Comparison of ENCODE assay signal across 8 mouse cellular contexts in the genomic region with DNA sequence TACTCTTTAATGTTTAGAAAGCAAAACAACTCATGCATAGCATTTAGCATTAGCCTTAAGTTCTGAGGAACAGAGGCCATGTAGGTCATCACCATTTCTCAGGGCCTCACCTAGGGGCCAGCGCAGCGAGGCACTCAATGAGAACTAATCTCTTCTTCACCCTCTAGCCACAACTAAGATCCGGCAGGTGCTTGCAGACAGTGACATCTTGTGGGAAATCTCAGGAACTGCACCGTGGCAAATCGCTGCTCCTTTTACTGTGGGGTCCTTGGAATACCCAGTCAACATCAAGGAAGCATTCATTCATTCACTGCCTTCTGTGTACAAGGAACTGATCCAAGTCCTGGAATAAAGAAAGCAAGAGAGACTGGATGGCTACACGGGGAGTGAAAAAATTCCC. TPM values are rescaled to one million over a fixed set of nuclear protein-coding genes. Genes with fewer than 3 reads are reported as not detected.
DNase-seq lines count a peak whose midpoint lies in the region; ATAC-seq and TF ChIP-seq lines count a peak whose summit lies in the region.

No protein-coding gene starts in this region.

- H3K9me3 ChIP-seq in heart, postnatal 0 days (replicated peaks; ENCODE audit: control insufficient read depth, low read length) = no peaks in the 10 kb centered on the region

- TF ChIP-seq CTCF in heart, postnatal 0 days (IDR thresholded peaks at IDR 0.05; ENCODE audit: low read depth) = peak; percentile 99

- H3K27ac ChIP-seq in heart, postnatal 0 days (ENCODE audit: low read depth) = no peak overlapping the region

- no peak for ATAC-seq in heart, postnatal 0 days (ENCODE audit: insufficient read depth, low read depth)
- peak; percentile 64 for ATAC-seq in megakaryocyte, adult 5-6 weeks (ENCODE audit: poor library complexity, severe bottlenecking)
- ATAC-seq in erythroid progenitor cell, adult 5-6 weeks (replicated peaks; ENCODE audit: low FRiP score, poor library complexity, severe bottlenecking) = no peak

- no peak overlapping the region for H3K4me3 ChIP-seq in heart, postnatal 0 days (ENCODE audit: low read depth, low read length)

- DNase-seq in ES-CJ7 (ENCODE audit: low read depth, low spot score) = peak; percentile 84
- peak; percentile 68 for DNase-seq in adrenal gland, adult 2 months
- DNase-seq in embryo, embryonic 11.5 days (ENCODE audit: low read depth, low spot score) = peak; percentile 59
- DNase-seq in heart, postnatal 0 days (ENCODE audit: low spot score) = peak; percentile 74
- DNase-seq in layer of hippocampus, adult 9-10 months (ENCODE audit: low spot score) = peak; percentile 77
- DNase-seq in right cerebral cortex, postnatal 10 days (ENCODE audit: low spot score in 2 of 2) = peak; percentile 81 to 85

- under 1% methylated on average over 6 of the region's 6 CpGs for WGBS in heart, postnatal 0 days

- H3K9ac ChIP-seq in heart, postnatal 0 days (replicated peaks; ENCODE audit: low read depth, low read length) = no peak overlapping the region

- H3K4me1 ChIP-seq in heart, postnatal 0 days (ENCODE audit: control insufficient read depth, insufficient read depth) = no peaks in the 10 kb centered on the region

- H3K36me3 ChIP-seq in heart, postnatal 0 days (replicated peaks; ENCODE audit: control insufficient read depth, insufficient read depth, low read length) = no peaks in the 10 kb centered on the region

- H3K4me2 ChIP-seq in heart, postnatal 0 days (ENCODE audit: low read depth, low read length) = no peak overlapping the region

- H3K27me3 ChIP-seq in heart, postnatal 0 days (ENCODE audit: control insufficient read depth, insufficient read depth, low read length) = peaks cover 59% of the 10 kb centered on the region

- TF ChIP-seq EP300 in heart, postnatal 0 days (IDR thresholded peaks at IDR 0.05; ENCODE audit: low read depth) = no peak

RNA-seq across cellular contexts. Expression of a gene that starts 7.1 kb away (rescaled TPM):
- total RNA-seq in adrenal gland, adult 2 months (2021) = 1 to 10 TPM; 2.0 to 6.8 TPM
- polyA plus RNA-seq in adrenal gland, adult 2 months (2012; rRNA removed) = 10.6 and 16.2 TPM in 2 replicates
- total RNA-seq in heart, postnatal 0 days (2014; rRNA removed; ENCODE audit: low replicate concordance) = 3.6 and 6.0 TPM in 2 replicates
- 0.15 and 0.32 TPM in 2 replicates for polyA plus RNA-seq in heart, postnatal 0 days (2015; fragmentation: Nextera tagmentation; extraction: Ambion mirVana)
- 0.18 and 1.2 TPM in 2 replicates for total RNA-seq in megakaryocyte, adult 5-6 weeks (2015)
- total RNA-seq in megakaryocyte, adult 5-6 weeks (2017) = 0.40 TPM in 1 of 2 replicates, not detected in the other
- 1.4 TPM in 1 of 2 replicates, not detected in the other for total RNA-seq in erythroid progenitor cell, adult 5-6 weeks (2015; ENCODE audit: low replicate concordance)
- total RNA-seq in erythroid progenitor cell, adult 5-6 weeks (2017; ENCODE audit: low replicate concordance) = not detected in 2 replicates

RNA-seq across cellular contexts. Expression of a gene that starts 40.8 kb away (rescaled TPM):
- 10 to 100 TPM; 30.6 to 51.2 TPM for total RNA-seq in adrenal gland, adult 2 months (2021)
- polyA plus RNA-seq in adrenal gland, adult 2 months (2012; rRNA removed) = 73.0 and 85.8 TPM in 2 replicates
- total RNA-seq in heart, postnatal 0 days (2014; rRNA removed; ENCODE audit: low replicate concordance) = 45.2 and 46.1 TPM in 2 replicates
- 1.6 and 1.7 TPM in 2 replicates for polyA plus RNA-seq in heart, postnatal 0 days (2015; fragmentation: Nextera tagmentation; extraction: Ambion mirVana)
- total RNA-seq in megakaryocyte, adult 5-6 weeks (2015) = 4.3 and 6.3 TPM in 2 replicates
- total RNA-seq in megakaryocyte, adult 5-6 weeks (2017) = 6.9 and 7.1 TPM in 2 replicates
- 2.1 and 9.7 TPM in 2 replicates for total RNA-seq in erythroid progenitor cell, adult 5-6 weeks (2015; ENCODE audit: low replicate concordance)
- total RNA-seq in erythroid progenitor cell, adult 5-6 weeks (2017; ENCODE audit: low replicate concordance) = 1.3 and 3.9 TPM in 2 replicates

RNA-seq across cellular contexts. Expression of a gene that starts 46.5 kb away (rescaled TPM):
- total RNA-seq in adrenal gland, adult 2 months (2021) = 10 to 100 TPM; 11.2 to 13.9 TPM
- polyA plus RNA-seq in adrenal gland, adult 2 months (2012; rRNA removed) = 13.8 and 17.9 TPM in 2 replicates
- total RNA-seq in heart, postnatal 0 days (2014; rRNA removed; ENCODE audit: low replicate concordance) = not detected in 2 replicates
- polyA plus RNA-seq in heart, postnatal 0 days (2015; fragmentation: Nextera tagmentation; extraction: Ambion mirVana) = 0.04 TPM in 1 of 2 replicates, not detected in the other
- not detected in 2 replicates for total RNA-seq in megakaryocyte, adult 5-6 weeks (2015)
- not detected in 2 replicates for total RNA-seq in megakaryocyte, adult 5-6 weeks (2017)
- not detected in 2 replicates for total RNA-seq in erythroid progenitor cell, adult 5-6 weeks (2015; ENCODE audit: low replicate concordance)
- total RNA-seq in erythroid progenitor cell, adult 5-6 weeks (2017; ENCODE audit: low replicate concordance) = not detected in 2 replicates

Comparison
In these comparisons a context has a peak if more than half of its experiments do, and no peak if none do; other contexts are left out.
1. RNA of a gene that starts 46.5 kb away (total RNA-seq): 11.2 to 13.9 TPM in adrenal gland, adult 2 months; not detected in heart, postnatal 0 days, not detected in megakaryocyte, adult 5-6 weeks and not detected in erythroid progenitor cell, adult 5-6 weeks; every median in the first group is over 10 times any median in the second.
2. Peak in every context shown above with its lines, with median percentiles within 50 percentile points of each other: DNase-seq.